Mouse (Mus musculus) liver, adult 2 months (tissue): Measurements from ENCODE around the gene Slc25a25. TPM values are rescaled to one million over a fixed set of nuclear protein-coding genes. Genes with fewer than 3 reads are reported as not detected.

Source experiments
- DNase-seq: peaks from one replicate; pipeline ENCODE4 v3.0.0-alpha.2; 2011; ENCODE audit warnings: low read depth, low spot score; ENCODE audit errors: extremely low read depth
- H3K27ac ChIP-seq: fragments of 200-500 bp; replicated peaks from 2 replicates; pipeline ENCODE4 v1.5.1; 2012; ENCODE audit warnings: low read depth, mild to moderate bottlenecking, control low read depth, inconsistent platforms, low read length; ENCODE audit not compliant: insufficient read depth
- H3K27me3 ChIP-seq: fragments of 200-500 bp; 2 replicates; pipeline ENCODE4 v1.6.1; 2012; ENCODE audit warnings: mild to moderate bottlenecking, moderate library complexity, low read length, inconsistent platforms; ENCODE audit not compliant: control insufficient read depth, insufficient read depth
- H3K36me3 ChIP-seq: fragments of 200-500 bp; 2 replicates; pipeline ENCODE4 v1.6.1; 2012; ENCODE audit warnings: low read length, inconsistent platforms; ENCODE audit not compliant: control insufficient read depth, insufficient read depth
- H3K4me1 ChIP-seq: fragments of 200-500 bp; 2 replicates; pipeline ENCODE4 v1.6.1; 2011; ENCODE audit warnings: low read length; ENCODE audit not compliant: control insufficient read depth, insufficient read depth
- H3K4me3 ChIP-seq: fragments of 200-500 bp; 2 replicates; pipeline ENCODE4 v1.5.1; 2011; ENCODE audit warnings: low read depth, mild to moderate bottlenecking, control low read depth, low read length, moderate library complexity; ENCODE audit not compliant: insufficient read depth
- H3K79me2 ChIP-seq: fragments of 200-500 bp; 2 replicates; pipeline ENCODE4 v1.6.1; 2012; ENCODE audit warnings: inconsistent platforms, mild to moderate bottlenecking, low read length, moderate library complexity; ENCODE audit not compliant: control insufficient read depth, insufficient read depth
- H3K9ac ChIP-seq: fragments of 200-500 bp; 2 replicates; pipeline ENCODE4 v1.6.1; 2012; ENCODE audit warnings: low read depth, mild to moderate bottlenecking, control low read depth, inconsistent platforms, low read length
- CTCF ChIP-seq: fragments of 200-500 bp; IDR thresholded peaks from 2 replicates; pipeline ENCODE4 v1.5.1; 2011; ENCODE audit warnings: low read depth, low read length, control low read depth
- POLR2A ChIP-seq: fragments of 200-500 bp; IDR thresholded peaks from 2 replicates; pipeline ENCODE4 v1.6.1; 2011; ENCODE audit warnings: low read length, control low read depth; ENCODE audit not compliant: insufficient read depth; ENCODE audit errors: extremely low read depth
- WGBS: fragments of 180-500 bp; shearing (Covaris S2); methylation state at CpG from one replicate; pipeline ENCODE4 v1.1.7; 2018; 5-methylcytosine and 5-hydroxymethylcytosine counted together
- polyA plus RNA-seq: library from polyadenylated mRNA; depleted of rRNA; stranded (reverse); fragments of >200 nt; gene quantifications from 2 replicates; pipeline ENCODE4 v1.2.3, GENCODE M21; 2012; rRNA removed
- total RNA-seq: library from RNA; depleted of rRNA; stranded (reverse); fragments of >200 nt; gene quantifications from 2 replicates; pipeline ENCODE4 v1.2.3, GENCODE M21; 2014; rRNA removed

The Slc25a25 gene
- total RNA-seq: 40.0 and 41.9 TPM in 2 replicates
- 57.9 and 124 TPM in 2 replicates for polyA plus RNA-seq

DNA sequence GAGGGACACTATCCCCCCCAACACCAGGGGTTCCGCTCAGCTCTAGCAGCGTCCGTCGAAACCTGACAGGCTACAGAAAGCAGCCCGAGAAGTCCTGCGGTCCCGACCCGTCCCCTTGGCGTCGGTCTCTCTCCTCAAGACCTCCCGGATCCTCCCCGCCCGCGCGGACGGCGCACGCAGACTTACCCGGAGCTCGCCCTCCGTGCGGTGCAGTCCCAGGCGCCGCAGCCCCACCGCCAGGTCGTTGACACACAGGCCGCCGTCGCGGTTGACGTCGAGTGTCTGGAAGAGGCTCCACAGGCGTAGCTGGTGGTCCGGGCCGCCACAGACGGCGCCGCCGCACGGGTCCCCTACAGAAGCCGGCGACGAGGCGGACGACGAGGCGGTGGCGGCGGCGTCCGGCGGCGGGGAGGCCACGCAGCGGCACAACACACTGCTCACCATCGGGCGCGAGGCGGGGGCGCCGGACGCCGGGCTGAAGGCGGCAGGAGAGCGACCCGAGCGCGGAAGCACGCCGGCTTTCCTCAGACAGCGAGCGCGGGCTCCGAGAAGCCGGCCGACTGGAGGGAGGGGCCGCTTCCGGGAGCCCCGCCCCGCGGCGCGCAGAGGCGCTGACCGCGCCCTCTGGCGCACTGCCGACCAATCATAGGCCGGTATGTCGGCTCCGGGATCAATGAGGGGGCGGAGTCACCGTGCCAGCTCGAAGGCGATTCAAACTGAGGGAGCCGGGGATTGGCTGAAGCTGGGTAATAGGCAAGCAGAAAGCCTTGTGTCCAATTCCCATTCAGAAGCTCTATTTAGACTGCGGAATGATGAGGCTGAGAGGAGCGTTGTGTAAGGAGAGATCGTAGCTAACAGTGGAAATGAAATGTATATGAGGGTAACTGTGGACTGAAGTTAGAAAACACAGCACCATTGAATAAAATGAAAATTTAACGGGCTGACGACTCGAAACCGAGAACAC is at the start of gene Slc25a25:
TSS of gene Slc25a25 (minus strand) at position 565 of the 964 bp plus-strand sequence.
- H3K27me3 ChIP-seq: no peaks in the 10 kb centered on the region
- DNase-seq: peak; percentile 91
- no peaks in the 10 kb centered on the region; the same call in 1 of the 2 replicates for H3K36me3 ChIP-seq
- peaks cover 25% of the 10 kb centered on the region for H3K4me1 ChIP-seq
- peak within 1 kb of the TSS; percentile 83 for H3K4me3 ChIP-seq
- H3K9ac ChIP-seq: peak within 1 kb of the TSS; percentile 97
- H3K79me2 ChIP-seq: peaks cover 9% of the 10 kb centered on the region
- H3K27ac ChIP-seq: peak within 1 kb of the TSS; percentile 77
- under 1% methylated on average over 103 of the region's 103 CpGs for WGBS
- TF ChIP-seq POLR2A: peak; percentile 78
- no peak for TF ChIP-seq CTCF

DNA sequence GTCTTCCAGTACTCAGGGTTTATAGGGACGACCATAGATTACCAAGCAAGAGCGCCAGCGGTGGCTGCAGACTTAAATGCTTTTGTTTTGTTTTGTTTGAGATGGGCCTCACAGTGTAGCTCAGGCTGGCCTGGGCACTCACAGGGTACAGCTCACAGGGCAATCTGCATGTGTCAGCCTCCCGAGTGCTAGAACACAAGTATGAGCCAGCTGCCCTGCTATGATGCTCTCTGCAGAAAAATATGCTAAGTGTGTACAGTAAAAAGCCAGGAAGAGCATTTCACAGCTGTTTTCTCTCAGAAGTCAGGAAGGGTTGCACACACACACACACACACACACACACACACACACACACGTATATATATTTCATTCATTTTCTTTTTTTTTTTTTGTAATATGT is 49.2 kb upstream of the Slc25a25 start:
- no peak for DNase-seq
- Histone ChIP-seq H3K36me3 (no peaks in the 10 kb centered on the region), H3K9ac (no peak overlapping the region), H3K27me3 (no peaks in the 10 kb centered on the region), H3K4me3 (no peak overlapping the region), H3K4me1 (peaks cover 2% of the 10 kb centered on the region; the same call in 1 of the 2 replicates), H3K27ac (no peak overlapping the region), H3K79me2 (no peaks in the 10 kb centered on the region)
- WGBS: 90% methylated on average over 5 of the region's 5 CpGs
- TF ChIP-seq POLR2A (no peak), CTCF (no peak)

DNA sequence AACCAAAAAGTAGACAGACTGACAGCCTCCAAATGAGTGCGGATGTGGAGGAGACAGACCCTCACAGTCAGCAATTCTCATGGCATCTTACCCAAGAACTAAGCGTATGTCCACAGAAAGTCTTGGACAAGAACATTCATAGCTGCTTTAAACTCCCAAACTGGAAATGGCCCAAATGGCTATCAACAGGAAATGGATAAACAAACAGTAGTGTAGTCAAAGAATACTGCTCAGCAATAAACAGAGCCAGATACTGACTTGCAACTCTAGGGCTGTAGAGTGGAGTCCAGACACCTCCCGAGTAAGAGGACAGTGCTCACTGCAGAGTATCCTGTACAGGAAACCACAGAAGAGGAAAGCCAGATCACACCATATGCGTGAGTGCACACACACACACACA is 48.1 kb upstream of the Slc25a25 start:
- H3K79me2 ChIP-seq: no peaks in the 10 kb centered on the region
- H3K4me3 ChIP-seq: no peak overlapping the region
- no peaks in the 10 kb centered on the region for H3K27me3 ChIP-seq
- no peak for TF ChIP-seq POLR2A
- TF ChIP-seq CTCF: no peak
- 52% methylated on average over 4 of the region's 4 CpGs for WGBS
- H3K4me1 ChIP-seq: peaks cover 2% of the 10 kb centered on the region; the same call in 1 of the 2 replicates
- peak; percentile 60 for DNase-seq
- no peak overlapping the region for H3K9ac ChIP-seq
- peak overlapping the region; percentile 38; the same call in 1 of the 2 replicates for H3K27ac ChIP-seq
- no peaks in the 10 kb centered on the region for H3K36me3 ChIP-seq

DNA sequence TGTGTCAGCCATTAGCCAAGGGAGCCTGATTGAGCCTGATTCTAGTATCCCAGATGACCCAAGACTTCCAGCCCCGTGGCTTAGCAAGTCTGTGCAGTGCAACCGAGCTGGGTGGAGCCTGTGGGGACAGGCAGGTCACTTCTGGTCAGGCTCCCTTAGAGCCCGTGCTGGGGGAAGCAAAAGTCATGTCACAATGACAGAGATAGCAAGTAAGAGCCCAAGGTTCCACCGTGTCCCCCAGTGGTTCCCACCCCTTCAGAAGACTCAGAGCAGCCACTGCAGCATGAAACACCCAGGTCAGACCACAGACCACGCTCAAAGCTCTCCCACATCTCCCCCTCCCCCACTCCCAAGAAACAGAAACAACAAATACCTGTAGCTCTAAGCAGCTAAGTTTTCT is 44.9 kb upstream of the Slc25a25 start:
- Histone ChIP-seq H3K4me1 (peaks cover 2% of the 10 kb centered on the region; the same call in 1 of the 2 replicates), H3K9ac (no peak overlapping the region), H3K79me2 (no peaks in the 10 kb centered on the region), H3K27me3 (no peaks in the 10 kb centered on the region), H3K4me3 (no peak overlapping the region), H3K36me3 (no peaks in the 10 kb centered on the region), H3K27ac (no peak overlapping the region)
- no peak for TF ChIP-seq POLR2A
- TF ChIP-seq CTCF: no peak
- WGBS: 39% methylated on average over 5 of the region's 5 CpGs
- no peak for DNase-seq

DNA sequence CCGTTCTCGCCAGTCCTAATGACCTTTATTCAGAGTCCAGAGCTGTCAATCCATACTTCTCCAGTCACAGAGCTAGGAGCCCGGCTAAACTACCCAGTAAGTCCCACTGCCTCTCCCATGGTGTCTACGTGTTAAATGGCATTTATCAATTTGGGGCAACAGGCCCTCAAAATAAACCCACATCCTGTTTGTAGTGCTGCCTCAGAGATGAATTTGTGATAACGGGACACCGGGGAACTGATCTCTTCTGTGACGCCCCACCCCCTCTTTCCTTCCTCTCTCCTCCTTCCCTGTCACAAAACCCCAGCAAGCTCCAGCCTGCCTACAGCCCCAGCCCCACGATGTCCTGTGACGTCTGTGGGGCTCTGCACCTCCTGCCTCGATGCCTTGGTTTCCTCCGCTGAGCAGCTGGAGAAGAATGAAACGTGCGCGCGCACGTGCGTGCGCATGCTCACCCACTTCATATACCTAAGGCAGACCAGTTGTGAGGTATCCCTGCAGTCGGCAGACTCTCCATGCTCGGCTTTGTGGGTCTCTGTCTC is 44.0 kb upstream of the Slc25a25 start:
- no peak overlapping the region for H3K9ac ChIP-seq
- peak overlapping the region; percentile 28 for H3K4me3 ChIP-seq
- H3K36me3 ChIP-seq: no peaks in the 10 kb centered on the region
- H3K4me1 ChIP-seq: peaks cover 2% of the 10 kb centered on the region; the same call in 1 of the 2 replicates
- DNase-seq: peak; percentile 35
- TF ChIP-seq POLR2A (no peak), CTCF (no peak)
- H3K79me2 ChIP-seq: no peaks in the 10 kb centered on the region
- no peaks in the 10 kb centered on the region for H3K27me3 ChIP-seq
- peak overlapping the region; percentile 38 for H3K27ac ChIP-seq
- WGBS: 65% methylated on average over 20 of the region's 20 CpGs

DNA sequence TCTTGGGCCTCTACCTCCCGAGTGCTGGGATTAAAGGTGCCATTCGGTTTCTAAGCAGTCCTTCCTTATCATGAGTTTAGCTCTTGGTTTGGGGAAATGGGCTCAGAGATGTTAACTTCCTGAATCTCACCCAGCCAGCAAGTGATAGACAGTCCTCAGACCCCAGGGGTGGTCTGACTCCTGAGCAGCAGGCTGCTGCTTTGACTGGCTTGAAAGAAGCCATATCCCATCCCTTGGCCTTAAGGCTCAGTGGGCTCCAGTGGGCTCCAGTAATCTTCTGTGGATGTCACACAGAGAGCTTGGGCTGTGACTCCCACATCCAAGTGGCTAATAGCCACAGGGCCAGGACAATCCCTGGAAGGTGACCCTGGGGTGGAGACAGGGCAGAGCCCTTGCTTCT is 43.3 kb upstream of the Slc25a25 start:
- no peak overlapping the region for H3K4me3 ChIP-seq
- H3K27ac ChIP-seq: peak overlapping the region; percentile 16; the same call in 1 of the 2 replicates
- 78% methylated on average over 2 of the region's 2 CpGs for WGBS
- H3K79me2 ChIP-seq: no peaks in the 10 kb centered on the region
- H3K36me3 ChIP-seq: no peaks in the 10 kb centered on the region
- peaks cover 2% of the 10 kb centered on the region; the same call in 1 of the 2 replicates for H3K4me1 ChIP-seq
- no peak for TF ChIP-seq CTCF
- TF ChIP-seq POLR2A: no peak
- no peak for DNase-seq
- no peak overlapping the region for H3K9ac ChIP-seq
- no peaks in the 10 kb centered on the region for H3K27me3 ChIP-seq
